ENCODE assay signal across 28 mouse cellular contexts in genomic region chr9:119363229-119363628, GRCm38 (mm10). TPM values are rescaled to one million over a fixed set of nuclear protein-coding genes. Genes with fewer than 3 reads are reported as not detected.
DNase-seq lines count a peak whose midpoint lies in the region; ATAC-seq and TF ChIP-seq lines count a peak whose summit lies in the region.
"Had no signal": no experiment of that assay in that cellular context is flagged by ENCODE, and none has a peak within 500 bp of the region (broad histone marks: within the 10 kb centered on the region; RNA-seq: fewer than 3 reads in every experiment).

No protein-coding gene starts in this region.

- no peak overlapping the region for H3K4me3 ChIP-seq in heart, embryonic 13.5 days
- no peak overlapping the region for H3K4me3 ChIP-seq in intestine, embryonic 15.5 days (replicated peaks)
- H3K4me3 ChIP-seq in intestine, embryonic 16.5 days (ENCODE audit: low read length): no peak overlapping the region
- no peak overlapping the region for H3K4me3 ChIP-seq in stomach, embryonic 16.5 days (replicated peaks; ENCODE audit: low read length)
- no peak overlapping the region for H3K4me3 ChIP-seq in forebrain, postnatal 0 days (ENCODE audit: low read depth, low read length)
- H3K4me3 ChIP-seq: embryonic facial prominence, embryonic 12.5 days; embryonic facial prominence, embryonic 15.5 days; erythroblast, embryonic 14.5 days; forebrain, embryonic 10.5 days; forebrain, embryonic 12.5 days had no signal

- H3K9me3 ChIP-seq in heart, embryonic 13.5 days: no peaks in the 10 kb centered on the region
- no peaks in the 10 kb centered on the region for H3K9me3 ChIP-seq in intestine, embryonic 15.5 days
- no peaks in the 10 kb centered on the region for H3K9me3 ChIP-seq in intestine, embryonic 16.5 days (ENCODE audit: control insufficient read depth, low read length)
- H3K9me3 ChIP-seq in stomach, embryonic 16.5 days (replicated peaks; ENCODE audit: control insufficient read depth, low read length): no peaks in the 10 kb centered on the region
- no peaks in the 10 kb centered on the region for H3K9me3 ChIP-seq in forebrain, postnatal 0 days (ENCODE audit: low read length)
- H3K9me3 ChIP-seq: embryonic facial prominence, embryonic 12.5 days; embryonic facial prominence, embryonic 15.5 days; forebrain, embryonic 10.5 days; forebrain, embryonic 12.5 days had no signal

- H3K4me1 ChIP-seq in heart, embryonic 13.5 days: peaks cover 24% of the 10 kb centered on the region
- H3K4me1 ChIP-seq in intestine, embryonic 15.5 days (replicated peaks): 0 out of 2 replicates have a peak, but pooled peaks cover 2% of the 10 kb centered on the region
- H3K4me1 ChIP-seq in intestine, embryonic 16.5 days (ENCODE audit: control insufficient read depth, insufficient read depth, low read length): 0 out of 2 replicates have a peak, but pooled peaks cover 2% of the 10 kb centered on the region
- H3K4me1 ChIP-seq in stomach, embryonic 16.5 days (ENCODE audit: control insufficient read depth, insufficient read depth, low read length): 0 out of 2 replicates have a peak, but pooled peaks cover 1% of the 10 kb centered on the region
- no peaks in the 10 kb centered on the region for H3K4me1 ChIP-seq in forebrain, postnatal 0 days (ENCODE audit: insufficient read depth)

- WGBS in heart, embryonic 13.5 days: 44% methylated on average over 12 of the region's 12 CpGs
- 74% methylated on average over 12 of the region's 12 CpGs for WGBS in intestine, embryonic 15.5 days
- 64% methylated on average over 12 of the region's 12 CpGs for WGBS in intestine, embryonic 16.5 days
- 77% methylated on average over 12 of the region's 12 CpGs for WGBS in stomach, embryonic 16.5 days
- 92% methylated on average over 12 of the region's 12 CpGs for WGBS in forebrain, postnatal 0 days

- no peak for DNase-seq in heart, adult 18-20 months
- DNase-seq in forebrain, postnatal 0 days: no peak
- no peak for DNase-seq in layer of hippocampus, postnatal 14 days (ENCODE audit: low spot score in 2 of 2)
- DNase-seq: adrenal gland, adult 2 months; adrenal gland, postnatal 10 days; adrenal gland, postnatal 25 days; cerebellum, adult 11 months; cerebellum, adult 18-20 months; cerebellum, adult 8-10 months; cerebellum, adult 9-11 months; cerebellum, postnatal 14 days; cerebellum, postnatal 36 days; embryo, embryonic 11 days had no signal

- no peak overlapping the region for H3K4me2 ChIP-seq in heart, embryonic 13.5 days
- no peak overlapping the region for H3K4me2 ChIP-seq in intestine, embryonic 15.5 days (replicated peaks)
- no peak overlapping the region for H3K4me2 ChIP-seq in intestine, embryonic 16.5 days (ENCODE audit: low read depth, low read length)
- no peak overlapping the region for H3K4me2 ChIP-seq in stomach, embryonic 16.5 days (ENCODE audit: low read depth, low read length)
- H3K4me2 ChIP-seq in forebrain, postnatal 0 days (ENCODE audit: low read depth): no peak overlapping the region
- H3K4me2 ChIP-seq: embryonic facial prominence, embryonic 12.5 days; embryonic facial prominence, embryonic 15.5 days; forebrain, embryonic 12.5 days had no signal

- peaks cover 2% of the 10 kb centered on the region; the same call in 1 of the 2 replicates for H3K27me3 ChIP-seq in heart, embryonic 13.5 days (replicated peaks)
- H3K27me3 ChIP-seq in intestine, embryonic 15.5 days (replicated peaks): no peaks in the 10 kb centered on the region
- no peaks in the 10 kb centered on the region for H3K27me3 ChIP-seq in intestine, embryonic 16.5 days (replicated peaks; ENCODE audit: control insufficient read depth, insufficient read depth, low read length)
- no peaks in the 10 kb centered on the region for H3K27me3 ChIP-seq in stomach, embryonic 16.5 days (ENCODE audit: control insufficient read depth, insufficient read depth, low read length)
- no peaks in the 10 kb centered on the region for H3K27me3 ChIP-seq in forebrain, postnatal 0 days (ENCODE audit: insufficient read depth, low read length)
- H3K27me3 ChIP-seq: embryonic facial prominence, embryonic 12.5 days; embryonic facial prominence, embryonic 15.5 days; forebrain, embryonic 12.5 days had no signal

- H3K9ac ChIP-seq in heart, embryonic 13.5 days: peak overlapping the region; percentile 24; the same call in 1 of the 2 replicates
- no peak overlapping the region for H3K9ac ChIP-seq in intestine, embryonic 15.5 days
- no peak overlapping the region for H3K9ac ChIP-seq in intestine, embryonic 16.5 days (ENCODE audit: low read depth, low read length)
- no peak overlapping the region for H3K9ac ChIP-seq in stomach, embryonic 16.5 days (ENCODE audit: low read length)
- H3K9ac ChIP-seq in forebrain, postnatal 0 days: no peak overlapping the region
- H3K9ac ChIP-seq: embryonic facial prominence, embryonic 12.5 days; embryonic facial prominence, embryonic 15.5 days; forebrain, embryonic 12.5 days had no signal

- H3K27ac ChIP-seq in heart, embryonic 13.5 days (replicated peaks): no peak overlapping the region; the same call in 1 of the 2 replicates
- H3K27ac ChIP-seq in intestine, embryonic 15.5 days: no peak overlapping the region
- peak overlapping the region; percentile 54; the same call in 1 of the 2 replicates for H3K27ac ChIP-seq in intestine, embryonic 16.5 days (ENCODE audit: low read length)
- H3K27ac ChIP-seq in stomach, embryonic 16.5 days (ENCODE audit: low read length): no peak overlapping the region
- no peak overlapping the region for H3K27ac ChIP-seq in forebrain, postnatal 0 days (ENCODE audit: low read depth, low read length)
- H3K27ac ChIP-seq: embryonic facial prominence, embryonic 12.5 days; embryonic facial prominence, embryonic 15.5 days; forebrain, embryonic 10.5 days; forebrain, embryonic 12.5 days had no signal

- no peak for ATAC-seq in heart, embryonic 13.5 days (ENCODE audit: extremely low read depth, insufficient number of reproducible peaks, low FRiP score, low TSS enrichment)
- peak; percentile 73 for ATAC-seq in intestine, embryonic 15.5 days
- peak; percentile 84 for ATAC-seq in intestine, embryonic 16.5 days
- ATAC-seq in stomach, embryonic 16.5 days (ENCODE audit: insufficient read depth, low FRiP score): peak; percentile 58; the same call in 1 of the 2 replicates
- ATAC-seq in forebrain, postnatal 0 days: no peak
- ATAC-seq: forebrain, embryonic 14.5 days; forebrain, embryonic 16.5 days had no signal

- no peaks in the 10 kb centered on the region for H3K36me3 ChIP-seq in heart, embryonic 13.5 days
- H3K36me3 ChIP-seq in intestine, embryonic 15.5 days: peaks cover 7% of the 10 kb centered on the region; the same call in 1 of the 2 replicates
- no peaks in the 10 kb centered on the region for H3K36me3 ChIP-seq in intestine, embryonic 16.5 days (ENCODE audit: control insufficient read depth, insufficient read depth, low read length)
- H3K36me3 ChIP-seq in stomach, embryonic 16.5 days (ENCODE audit: control insufficient read depth, insufficient read depth, low read length): no peaks in the 10 kb centered on the region
- H3K36me3 ChIP-seq in forebrain, postnatal 0 days (ENCODE audit: insufficient read depth): no peaks in the 10 kb centered on the region
- H3K36me3 ChIP-seq: embryonic facial prominence, embryonic 15.5 days had no signal

- TF ChIP-seq CTCF in forebrain, postnatal 0 days (IDR thresholded peaks at IDR 0.05; ENCODE audit: low read depth): no peak

RNA-seq across cellular contexts. Expression of gene Slc22a14, which starts 2.1 kb away (rescaled TPM):
- polyA plus RNA-seq in heart, embryonic 13.5 days (2015; fragmentation: Nextera tagmentation; extraction: Ambion mirVana): 0.10 TPM in 1 of 2 replicates, not detected in the other
- total RNA-seq in heart, adult 18-20 months (2021): not detected
- 0.06 TPM in 1 of 2 replicates, not detected in the other for polyA plus RNA-seq in intestine, embryonic 15.5 days (2015; fragmentation: Nextera tagmentation; extraction: Ambion mirVana)
- 0.10 and 0.16 TPM in 2 replicates for polyA plus RNA-seq in intestine, embryonic 16.5 days (2015; fragmentation: Nextera tagmentation; extraction: Ambion mirVana)
- not detected in 2 replicates for polyA plus RNA-seq in stomach, embryonic 16.5 days (2015; fragmentation: Nextera tagmentation; extraction: Ambion mirVana)
- total RNA-seq in forebrain, postnatal 0 days (2014; rRNA removed): 0.08 TPM in 1 of 2 replicates, not detected in the other
- polyA plus RNA-seq in forebrain, postnatal 0 days (2015; fragmentation: Nextera tagmentation; extraction: Ambion mirVana): not detected in 2 replicates
- total RNA-seq in layer of hippocampus, postnatal 14 days (2021): not detected
- total RNA-seq: adrenal gland, postnatal 25 days; adrenal gland, postnatal 4 days; common myeloid progenitor, adult 5-6 weeks; MEL had no signal
- polyA plus RNA-seq: adrenal gland, adult 2 months; C2C12; embryonic facial prominence, embryonic 12.5 days; erythroblast, embryonic 14.5 days; forebrain, embryonic 10.5 days; forebrain, embryonic 12.5 days; forebrain, embryonic 14.5 days; forebrain, embryonic 16.5 days had no signal

RNA-seq across cellular contexts. Expression of gene Xylb, which starts 6.0 kb away (rescaled TPM):
- 1.2 and 2.6 TPM in 2 replicates for polyA plus RNA-seq in heart, embryonic 13.5 days (2015; fragmentation: Nextera tagmentation; extraction: Ambion mirVana)
- total RNA-seq in heart, adult 18-20 months (2021): under 1 TPM; 0.26 to 0.30 TPM
- 13.2 and 14.5 TPM in 2 replicates for polyA plus RNA-seq in intestine, embryonic 15.5 days (2015; fragmentation: Nextera tagmentation; extraction: Ambion mirVana)
- polyA plus RNA-seq in intestine, embryonic 16.5 days (2015; fragmentation: Nextera tagmentation; extraction: Ambion mirVana): 17.4 and 18.5 TPM in 2 replicates
- 7.0 and 8.5 TPM in 2 replicates for polyA plus RNA-seq in stomach, embryonic 16.5 days (2015; fragmentation: Nextera tagmentation; extraction: Ambion mirVana)
- 5.0 and 9.0 TPM in 2 replicates for total RNA-seq in forebrain, postnatal 0 days (2014; rRNA removed)
- polyA plus RNA-seq in forebrain, postnatal 0 days (2015; fragmentation: Nextera tagmentation; extraction: Ambion mirVana): 2.6 and 3.7 TPM in 2 replicates
- 1 to 10 TPM; 4.2 to 5.6 TPM for total RNA-seq in layer of hippocampus, postnatal 14 days (2021)

RNA-seq across cellular contexts. Expression of gene Myd88, which starts 22.0 kb away (rescaled TPM):
- 14.2 and 14.5 TPM in 2 replicates for polyA plus RNA-seq in heart, embryonic 13.5 days (2015; fragmentation: Nextera tagmentation; extraction: Ambion mirVana)
- 10 to 100 TPM; 12.9 to 13.9 TPM for total RNA-seq in heart, adult 18-20 months (2021)
- 29.8 and 32.1 TPM in 2 replicates for polyA plus RNA-seq in intestine, embryonic 15.5 days (2015; fragmentation: Nextera tagmentation; extraction: Ambion mirVana)
- polyA plus RNA-seq in intestine, embryonic 16.5 days (2015; fragmentation: Nextera tagmentation; extraction: Ambion mirVana): 35.0 and 36.3 TPM in 2 replicates
- 43.2 and 46.7 TPM in 2 replicates for polyA plus RNA-seq in stomach, embryonic 16.5 days (2015; fragmentation: Nextera tagmentation; extraction: Ambion mirVana)
- total RNA-seq in forebrain, postnatal 0 days (2014; rRNA removed): 4.0 and 5.8 TPM in 2 replicates
- polyA plus RNA-seq in forebrain, postnatal 0 days (2015; fragmentation: Nextera tagmentation; extraction: Ambion mirVana): 5.2 and 5.3 TPM in 2 replicates
- total RNA-seq in layer of hippocampus, postnatal 14 days (2021): 1 to 10 TPM; 5.1 to 6.0 TPM

RNA-seq across cellular contexts. Expression of gene Acaa1a, which starts 23.8 kb away (rescaled TPM):
- polyA plus RNA-seq in heart, embryonic 13.5 days (2015; fragmentation: Nextera tagmentation; extraction: Ambion mirVana): 79.7 and 88.5 TPM in 2 replicates
- total RNA-seq in heart, adult 18-20 months (2021): 10 to 100 TPM; 77.1 to 85.3 TPM
- 95.2 and 108 TPM in 2 replicates for polyA plus RNA-seq in intestine, embryonic 15.5 days (2015; fragmentation: Nextera tagmentation; extraction: Ambion mirVana)
- polyA plus RNA-seq in intestine, embryonic 16.5 days (2015; fragmentation: Nextera tagmentation; extraction: Ambion mirVana): 114 and 116 TPM in 2 replicates
- polyA plus RNA-seq in stomach, embryonic 16.5 days (2015; fragmentation: Nextera tagmentation; extraction: Ambion mirVana): 131 and 139 TPM in 2 replicates
- total RNA-seq in forebrain, postnatal 0 days (2014; rRNA removed): 121 and 130 TPM in 2 replicates
- 81.8 and 86.6 TPM in 2 replicates for polyA plus RNA-seq in forebrain, postnatal 0 days (2015; fragmentation: Nextera tagmentation; extraction: Ambion mirVana)
- total RNA-seq in layer of hippocampus, postnatal 14 days (2021): 10 to 100 TPM; 66.5 to 77.9 TPM

RNA-seq across cellular contexts. Expression of gene Acvr2b, which starts 38.7 kb away (rescaled TPM):
- polyA plus RNA-seq in heart, embryonic 13.5 days (2015; fragmentation: Nextera tagmentation; extraction: Ambion mirVana): 13.2 and 17.2 TPM in 2 replicates
- total RNA-seq in heart, adult 18-20 months (2021): 1 to 10 TPM; 3.4 to 4.7 TPM
- 20.9 and 22.7 TPM in 2 replicates for polyA plus RNA-seq in intestine, embryonic 15.5 days (2015; fragmentation: Nextera tagmentation; extraction: Ambion mirVana)
- 6.3 and 8.4 TPM in 2 replicates for polyA plus RNA-seq in intestine, embryonic 16.5 days (2015; fragmentation: Nextera tagmentation; extraction: Ambion mirVana)
- 5.9 and 6.8 TPM in 2 replicates for polyA plus RNA-seq in stomach, embryonic 16.5 days (2015; fragmentation: Nextera tagmentation; extraction: Ambion mirVana)
- total RNA-seq in forebrain, postnatal 0 days (2014; rRNA removed): 13.4 and 26.7 TPM in 2 replicates
- polyA plus RNA-seq in forebrain, postnatal 0 days (2015; fragmentation: Nextera tagmentation; extraction: Ambion mirVana): 9.7 and 23.2 TPM in 2 replicates
- total RNA-seq in layer of hippocampus, postnatal 14 days (2021): 10 to 100 TPM in 1 of 2 experiments, 1 to 10 TPM in 1; 9.4 to 14.4 TPM

Comparison
In these comparisons a context has a peak if more than half of its experiments do, and no peak if none do; other contexts are left out.
1. ATAC-seq: peak in intestine, embryonic 15.5 days (single experiment), intestine, embryonic 16.5 days (single experiment) and stomach, embryonic 16.5 days (single experiment); none in heart, embryonic 13.5 days (single experiment) and forebrain, postnatal 0 days (single experiment).